Mouse (Mus musculus): Measurements from ENCODE around the gene Mcm3. TPM values are rescaled to one million over a fixed set of nuclear protein-coding genes. Genes with fewer than 3 reads are reported as not detected.

The Mcm3 gene
- total RNA-seq (2021) = 1 to 10 TPM; 2.3 to 3.0 TPM
- long read RNA-seq, experiment 1, partial matches to known transcripts = 0 of 2 reads
- long read RNA-seq, experiment 1, other reads (novel, unspliced or antisense) = 0 of 2 reads
- long read RNA-seq, experiment 2, partial matches to known transcripts = 2 of 4 reads
- long read RNA-seq, experiment 2, other reads (novel, unspliced or antisense) = 0 of 4 reads

GRCm38 (mm10) chr1:20819771-20820605, at the start of gene Mcm3:
Gene Mcm3, minus strand, starts transcription at chr1:20820312.
- peak; percentile 90 for DNase-seq

- no peak for DNase-seq
Observed at GRCm38 (mm10) chr1:20868036-20868435, 47.9 kb upstream of the Mcm3 start.

- no peak for DNase-seq
Observed at GRCm38 (mm10) chr1:20867241-20867902, 47.3 kb upstream of the Mcm3 start.

- no peak for DNase-seq
Observed at GRCm38 (mm10) chr1:20863452-20864172, 43.5 kb upstream of the Mcm3 start.

- no peak for DNase-seq
Observed at GRCm38 (mm10) chr1:20861865-20862264, 41.8 kb upstream of the Mcm3 start.

GRCm38 (mm10) chr1:20860775-20861174, 40.7 kb upstream of the Mcm3 start:
- no peak for DNase-seq

GRCm38 (mm10) chr1:20856924-20857902, 37.1 kb upstream of the Mcm3 start:
- DNase-seq = no peak

- DNase-seq = no peak
Observed at GRCm38 (mm10) chr1:20839911-20840310, 19.8 kb upstream of the Mcm3 start.

GRCm38 (mm10) chr1:20836551-20837125, 16.5 kb upstream of the Mcm3 start:
- no peak for DNase-seq

- no peak for DNase-seq
Observed at GRCm38 (mm10) chr1:20833141-20833511, 13.0 kb upstream of the Mcm3 start.

- no peak for DNase-seq
Observed at GRCm38 (mm10) chr1:20832473-20833140, 12.5 kb upstream of the Mcm3 start.

- DNase-seq = no peak
Observed at GRCm38 (mm10) chr1:20830546-20830945, 10.4 kb upstream of the Mcm3 start.

- no peak for DNase-seq
Observed at GRCm38 (mm10) chr1:20828061-20828460, 7.9 kb upstream of the Mcm3 start.

- no peak for DNase-seq
Observed at GRCm38 (mm10) chr1:20825036-20825435, 4.9 kb upstream of the Mcm3 start.

GRCm38 (mm10) chr1:20823906-20824305, 3.8 kb upstream of the Mcm3 start:
- no peak for DNase-seq

- DNase-seq = no peak
Observed at GRCm38 (mm10) chr1:20823471-20823870, 3.4 kb upstream of the Mcm3 start.

- no peak for DNase-seq
Observed at GRCm38 (mm10) chr1:20820959-20821358, 847 bp upstream of the Mcm3 start.

GRCm38 (mm10) chr1:20817596-20817995, 2.5 kb downstream of the Mcm3 start:
- no peak for DNase-seq

GRCm38 (mm10) chr1:20817172-20817571, 2.9 kb downstream of the Mcm3 start:
- no peak for DNase-seq

- DNase-seq = no peak
Observed at GRCm38 (mm10) chr1:20814521-20814920, 5.6 kb downstream of the Mcm3 start.

All from gastrocnemius, postnatal 25 days (tissue).